Mouse (Mus musculus): Measurements from ENCODE around the gene Gm20388.

DNA sequence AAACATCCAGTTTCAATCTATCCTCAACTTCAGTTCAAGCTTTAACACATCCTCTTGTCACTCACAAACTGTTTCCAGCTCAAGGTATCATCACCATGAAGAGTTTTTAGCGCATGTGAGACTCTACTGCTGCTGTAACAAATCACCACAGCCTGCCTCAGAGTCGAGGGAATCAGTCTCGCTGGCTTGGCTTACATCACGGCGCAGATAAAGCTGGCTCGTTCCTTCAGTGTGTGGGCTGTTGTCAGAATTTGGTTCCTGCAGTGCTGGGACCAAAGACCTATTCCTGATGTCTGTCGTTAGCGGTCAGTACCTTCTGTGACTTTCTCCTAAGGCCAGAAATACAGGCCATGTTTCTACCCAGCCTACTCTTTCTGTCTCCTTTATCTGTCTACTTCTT lies 2986.6 kb downstream of the Gm20388 start:
- TF ChIP-seq CTCF (IDR thresholded peaks at IDR 0.05; ENCODE audit: low read depth, low read length) (no peak), POLR2AphosphoS5 (IDR thresholded peaks at IDR 0.05; ENCODE audit: insufficient replicate concordance, low read depth, low read length) (no peak), GATA1 (IDR thresholded peaks at IDR 0.05; ENCODE audit: borderline replicate concordance, low read length) (no peak), TAL1 (conservative IDR thresholded peaks at IDR 0.05; ENCODE audit: low read depth, low read length) (no peak), GATA2 (IDR thresholded peaks at IDR 0.05; ENCODE audit: borderline replicate concordance, low read depth, low read length) (no peak)

Measured in G1E (cell line).